Mouse (Mus musculus): Measurements from ENCODE around the gene Casc3.

DNA sequence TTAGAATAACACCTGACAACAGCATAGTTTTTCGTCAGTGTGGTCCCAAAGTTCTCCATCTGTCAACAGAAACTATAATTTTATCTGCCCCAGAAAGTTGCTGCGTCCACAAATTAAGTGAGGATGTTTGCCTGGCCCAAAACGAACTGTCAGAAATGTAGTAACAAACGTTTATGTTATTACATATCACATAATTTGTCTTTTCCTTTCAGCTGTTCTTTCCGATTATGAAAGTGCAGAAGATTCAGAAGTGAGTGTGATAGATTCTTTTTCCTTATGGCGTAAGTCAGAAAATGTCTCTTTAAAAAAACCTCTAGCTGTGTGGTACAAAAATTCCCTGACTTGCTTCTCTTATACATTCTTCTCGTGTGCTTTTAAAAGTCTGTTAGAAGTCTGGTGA is 6.0 kb downstream of the Casc3 start:
- TF ChIP-seq FLI1 (IDR thresholded peaks at IDR 0.05; ENCODE audit: low read length) (no peak), GATA1 (IDR thresholded peaks at IDR 0.05; ENCODE audit: borderline replicate concordance, low read length) (no peak)
